Mouse (Mus musculus) retina, postnatal 1 day (tissue): Measurements from ENCODE around the gene Tet3.
A peak's percentile ranks its signal among the peaks of the same experiment; 100 is the strongest.

ENCODE experiments used
- DNase-seq: peaks from one replicate; pipeline ENCODE4 v3.0.0-alpha.2; 2012

Gene Tet3

DNA sequence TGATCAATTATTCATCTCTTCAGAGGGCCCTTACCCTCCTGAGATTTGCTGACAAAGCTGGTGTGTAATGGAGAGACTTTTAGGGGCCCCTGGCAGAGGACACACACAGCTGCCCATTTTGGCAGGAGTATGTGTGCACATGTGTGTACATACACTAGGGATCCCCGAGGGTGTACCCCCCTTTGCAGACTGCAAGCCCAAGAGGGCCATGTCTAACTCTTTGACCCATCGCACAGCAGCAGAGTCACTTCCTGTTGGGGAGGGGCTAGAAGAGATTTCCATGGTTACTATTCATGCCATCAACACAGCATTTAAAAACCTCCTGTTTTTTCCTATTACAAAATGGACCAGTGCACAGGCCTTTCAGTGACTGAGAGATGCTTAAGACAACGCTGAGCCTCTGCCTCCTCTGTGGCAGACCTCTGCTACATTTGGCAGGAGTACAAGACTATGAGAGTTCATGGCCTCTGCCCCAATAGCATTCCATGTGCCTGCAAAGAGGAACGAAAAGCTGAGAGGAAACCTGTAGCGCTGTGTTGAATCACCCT lies 46.0 kb downstream of the Tet3 start:
- peak; percentile 30 for DNase-seq

DNA sequence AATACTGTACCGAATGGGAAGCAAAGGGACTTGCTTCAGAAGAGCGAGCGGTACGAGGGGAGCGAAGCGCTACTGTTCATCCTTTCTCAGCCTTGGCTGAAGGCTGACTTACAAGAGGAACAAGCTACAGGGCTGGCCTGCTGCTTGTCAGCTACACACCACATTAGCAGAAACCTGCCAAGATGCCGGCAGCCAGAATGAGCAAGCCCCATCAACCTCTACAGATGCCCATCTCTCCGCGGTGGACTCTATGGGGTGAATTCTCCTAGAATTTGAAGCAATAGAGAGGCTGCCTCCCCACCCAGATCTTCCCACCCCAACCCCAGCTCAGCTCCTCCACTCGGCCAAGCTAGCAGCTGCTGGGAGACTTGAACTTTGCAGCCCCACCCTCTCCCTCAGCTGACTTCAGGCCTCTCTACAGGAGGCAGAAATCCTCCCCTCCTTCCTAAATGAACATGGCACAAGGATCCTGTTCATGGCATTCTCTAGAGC lies 46.5 kb downstream of the Tet3 start:
- no peak for DNase-seq

DNA sequence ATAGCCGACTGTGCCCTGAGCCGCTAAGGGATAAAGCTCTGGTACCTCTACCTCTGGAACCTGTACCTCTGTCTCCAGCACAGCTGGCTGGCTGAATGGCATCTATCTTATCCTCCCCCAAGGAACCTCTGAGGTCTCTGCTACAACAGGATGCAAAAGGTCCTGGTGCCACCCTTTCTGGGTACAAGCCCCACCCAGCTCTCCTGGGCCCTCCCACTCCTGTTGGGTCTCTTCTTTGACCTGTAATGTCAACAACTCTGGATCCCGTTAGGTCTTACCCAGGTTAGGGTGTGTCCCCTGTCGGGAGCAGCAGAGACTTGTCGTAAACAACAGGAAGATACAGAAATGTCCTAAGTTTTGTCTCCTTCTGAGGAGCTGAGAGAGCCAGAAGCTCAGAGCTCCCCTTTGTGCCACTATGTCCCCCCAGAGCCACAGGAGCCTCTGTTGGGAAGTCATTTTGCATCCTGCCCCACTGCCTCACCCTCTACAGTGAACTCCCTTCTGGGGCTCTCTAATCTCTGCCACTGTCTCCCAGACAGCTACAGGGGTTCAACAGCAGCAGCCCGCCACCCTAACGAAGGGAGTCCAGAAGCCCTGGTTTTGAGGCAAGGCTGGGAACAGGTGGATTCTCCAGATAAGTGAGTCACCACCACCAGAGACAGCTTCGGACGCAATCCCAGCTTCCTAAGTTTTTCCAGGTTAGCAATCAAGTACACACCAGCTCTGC lies 47.1 kb downstream of the Tet3 start:
- no peak for DNase-seq

DNA sequence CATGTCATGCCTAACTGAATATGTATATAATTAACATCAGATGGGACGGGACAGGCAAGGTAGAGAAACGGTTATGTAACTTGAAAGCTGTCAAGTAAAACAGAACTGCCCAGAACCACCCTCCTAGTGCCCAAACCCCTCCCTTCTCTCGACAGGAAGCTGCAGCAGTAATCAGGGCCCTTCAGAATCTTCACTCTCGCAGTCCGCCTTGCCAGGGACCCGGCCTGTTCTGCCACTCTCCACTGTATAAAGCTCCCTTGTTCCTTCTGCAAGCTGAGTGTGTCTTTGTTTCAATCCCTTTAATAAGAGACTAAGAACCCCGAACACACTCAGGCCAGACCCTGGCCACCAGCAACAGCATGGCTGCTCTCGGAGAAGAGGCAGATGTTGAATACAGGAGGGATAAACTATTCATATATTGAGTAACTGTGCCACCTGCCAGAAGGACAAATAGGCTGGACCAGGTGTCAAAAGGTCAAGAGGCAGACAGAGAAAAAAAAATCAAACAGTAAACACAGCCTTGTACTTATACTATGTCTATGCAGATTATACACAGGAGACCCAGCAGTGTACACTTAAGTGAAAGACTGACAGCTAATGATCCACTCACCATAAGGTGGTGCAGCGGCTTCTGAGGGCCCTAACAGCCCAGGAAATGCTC lies 48.7 kb downstream of the Tet3 start:
- DNase-seq: no peak

DNA sequence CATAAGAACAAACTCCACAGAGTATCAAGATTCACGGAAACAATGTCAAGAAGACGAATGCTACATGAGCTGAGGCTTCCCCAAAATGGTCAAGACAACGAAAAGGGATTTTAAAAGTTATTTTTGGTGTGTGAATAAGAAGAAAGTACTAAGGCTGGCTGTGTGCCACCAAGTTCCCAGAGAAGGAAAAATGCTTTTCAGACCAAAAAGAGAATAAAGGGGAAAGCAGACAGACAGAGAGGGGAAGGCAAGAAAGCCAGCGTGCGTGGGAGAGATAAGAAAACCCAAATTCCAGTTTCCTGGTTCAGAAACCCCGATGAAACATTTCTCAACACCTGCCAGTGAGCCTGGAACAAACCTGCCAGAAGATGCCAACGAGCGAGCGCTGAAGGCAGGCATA lies 50.4 kb downstream of the Tet3 start:
- no peak for DNase-seq

DNA sequence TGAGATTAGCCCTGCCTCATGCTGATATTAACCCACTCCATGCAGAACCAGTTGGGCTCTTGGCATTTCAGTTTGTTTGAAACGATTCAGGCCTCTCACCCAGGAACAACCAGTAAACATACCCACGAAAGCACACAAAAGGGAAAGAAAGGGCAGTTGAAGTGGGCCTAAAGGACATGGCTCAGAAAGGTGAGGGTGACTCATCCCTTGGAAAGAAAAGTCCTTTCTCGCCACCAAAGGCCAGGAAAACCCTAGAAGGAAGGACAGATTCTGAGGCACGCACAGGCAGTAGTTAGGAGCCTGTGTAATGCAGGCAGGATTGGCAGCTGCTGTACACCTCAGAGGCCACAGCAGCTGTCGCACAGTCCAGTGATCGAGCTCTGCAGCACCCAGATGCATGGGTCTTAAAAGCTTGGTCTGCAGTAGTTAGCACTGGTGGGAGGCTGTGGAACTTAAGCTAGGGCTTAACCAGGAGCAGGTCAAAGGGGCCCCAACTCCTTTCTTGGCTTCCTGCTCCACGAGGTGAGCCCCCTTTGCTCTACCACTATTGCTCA lies 53.3 kb downstream of the Tet3 start:
- DNase-seq: no peak

DNA sequence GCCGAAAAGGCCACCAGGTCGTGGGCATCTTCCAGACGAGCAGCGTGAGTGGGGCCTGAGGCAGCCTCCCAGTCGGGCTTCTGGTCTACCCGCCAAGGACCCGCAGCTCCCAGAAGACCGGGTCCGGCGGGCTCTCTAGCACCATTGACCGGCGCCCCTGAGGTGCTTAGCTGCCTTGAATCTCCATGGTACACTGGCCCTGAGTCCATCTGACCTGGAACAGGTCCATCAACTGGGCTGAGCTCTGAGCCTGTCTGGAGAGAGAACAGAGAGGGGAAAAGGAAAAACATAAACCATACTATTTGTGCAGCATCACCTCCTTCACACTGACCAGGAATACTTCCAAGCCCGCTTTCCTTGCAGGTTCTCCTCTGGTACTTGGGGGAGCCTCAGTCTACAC lies 54.3 kb downstream of the Tet3 start:
- no peak for DNase-seq

DNA sequence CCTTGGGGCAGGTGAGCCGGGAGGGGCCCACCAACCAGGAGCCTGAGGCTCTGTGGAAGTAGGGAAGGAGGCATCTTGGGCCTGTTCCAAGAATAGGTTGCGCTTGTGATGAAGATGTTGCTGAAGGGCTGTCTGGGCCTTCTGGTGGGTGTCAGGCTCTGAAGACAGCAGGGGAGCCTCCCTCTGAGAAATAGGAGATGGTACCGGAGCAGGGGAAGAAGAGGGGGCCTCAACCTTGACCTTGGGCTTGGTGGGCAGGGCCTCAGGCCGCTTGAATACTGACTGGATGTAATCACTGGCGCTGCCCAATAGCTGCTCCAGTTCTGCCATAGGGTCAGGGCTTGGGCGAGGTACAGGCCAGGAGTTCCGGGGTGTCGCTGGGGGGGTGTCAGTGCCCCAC lies 55.4 kb downstream of the Tet3 start:
- DNase-seq: no peak

DNA sequence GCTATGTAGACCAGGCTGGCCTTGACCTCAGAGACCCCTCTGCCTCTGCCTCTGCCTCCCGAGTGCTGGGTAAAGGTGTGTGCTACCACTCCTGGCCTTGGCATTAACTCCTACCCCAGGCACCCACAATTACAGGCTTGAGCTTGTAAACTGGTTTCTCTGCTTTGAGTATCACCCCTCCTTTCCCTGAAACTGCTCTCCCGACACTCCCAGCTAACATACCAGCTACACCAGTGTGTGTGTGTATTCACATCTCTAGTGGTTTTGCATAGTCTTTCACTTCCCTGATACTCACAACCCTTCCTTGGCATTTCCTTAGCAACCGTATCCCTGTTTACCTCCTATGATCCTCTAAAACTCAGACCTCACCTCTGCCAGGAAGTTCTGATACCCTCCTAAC lies 59.1 kb downstream of the Tet3 start:
- DNase-seq: no peak

DNA sequence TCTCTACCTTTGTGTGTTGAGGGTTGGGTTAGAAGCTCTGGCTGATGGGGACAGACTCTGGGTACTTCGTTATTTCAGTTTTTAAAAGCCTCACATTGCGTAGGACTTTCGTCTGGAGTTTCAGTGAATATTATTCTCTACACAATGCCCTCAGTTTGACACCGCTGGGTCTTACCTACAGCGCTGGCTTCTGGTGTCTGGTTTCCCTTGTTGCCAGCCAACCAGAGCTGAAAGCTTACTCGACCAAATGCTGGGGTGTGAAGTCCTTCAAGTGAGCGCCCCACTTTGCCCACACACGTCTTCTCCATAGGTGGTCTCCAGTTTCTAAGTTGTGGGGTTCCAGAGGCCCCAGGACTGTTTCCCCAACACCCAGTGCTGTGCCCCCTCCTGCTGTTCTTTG lies 61.2 kb downstream of the Tet3 start:
- no peak for DNase-seq

DNA sequence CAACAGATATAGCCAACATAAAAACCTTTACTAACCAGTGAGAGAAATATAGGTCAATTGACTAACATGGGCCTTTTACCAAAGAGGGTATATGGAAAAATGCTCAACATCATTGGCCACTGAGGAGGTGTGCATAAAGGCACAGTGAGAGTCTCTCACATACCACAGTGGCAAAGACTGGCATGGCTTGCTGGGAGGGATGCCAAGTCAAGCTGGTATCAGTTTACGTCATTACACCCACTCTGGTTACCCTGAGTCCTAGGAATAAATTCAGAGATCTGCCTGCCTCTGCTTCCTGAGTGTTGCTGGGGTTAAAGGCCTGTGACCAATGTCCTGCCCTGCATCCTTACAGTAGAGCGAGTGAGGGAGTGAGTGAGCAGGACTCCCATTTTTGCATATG lies 62.2 kb downstream of the Tet3 start:
- no peak for DNase-seq

DNA sequence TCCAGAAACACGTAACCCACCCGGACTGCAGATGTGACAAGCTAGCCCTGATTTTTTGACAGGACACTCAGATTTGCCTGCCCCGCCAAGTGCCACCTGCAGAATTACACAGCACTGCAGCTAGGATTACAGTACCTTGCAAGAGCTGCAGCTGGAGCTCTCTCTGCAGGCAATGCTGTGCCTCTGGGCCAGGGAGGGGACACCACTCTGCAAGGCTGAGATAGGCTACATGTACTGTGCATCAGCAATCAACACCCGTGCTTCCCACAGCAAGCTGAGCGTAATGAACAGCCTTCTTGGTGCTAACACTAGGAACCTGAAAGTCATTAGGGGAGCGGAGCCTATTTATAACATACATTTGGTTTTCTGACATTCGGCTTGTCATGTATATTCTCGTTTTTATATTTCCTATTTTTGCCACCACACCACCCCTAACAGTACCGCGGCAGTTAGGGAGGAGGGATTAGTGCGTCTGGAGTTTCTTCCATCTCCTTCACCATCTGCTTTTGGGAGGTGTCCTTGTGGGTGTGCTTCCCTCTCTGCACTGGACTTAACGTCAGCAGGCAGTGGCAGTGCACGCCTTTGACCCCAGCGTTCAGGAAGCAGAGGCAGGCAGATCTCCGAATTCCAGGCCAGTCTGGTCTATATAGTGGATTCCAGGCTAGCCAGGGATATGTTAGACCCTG lies 63.2 kb downstream of the Tet3 start:
- no peak for DNase-seq

DNA sequence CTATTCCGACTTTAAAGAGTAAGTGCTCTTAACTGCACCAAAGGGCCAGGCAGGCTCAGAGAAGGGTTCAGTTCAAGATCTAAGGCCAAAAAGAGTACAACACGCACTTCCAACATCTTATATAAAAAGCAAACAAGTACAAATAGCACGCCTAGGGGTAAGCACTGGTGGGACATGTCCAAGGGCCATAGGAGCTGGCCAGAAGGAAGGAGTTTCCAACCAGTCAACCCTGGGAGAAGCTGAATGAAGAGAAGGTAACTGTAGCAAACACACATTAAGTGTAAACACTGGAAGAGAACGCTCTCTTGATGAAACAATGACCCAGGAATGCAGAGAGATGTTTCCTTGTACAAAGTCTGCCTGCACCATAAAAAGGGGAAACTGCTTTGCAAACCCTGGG lies 64.8 kb downstream of the Tet3 start:
- no peak for DNase-seq

DNA sequence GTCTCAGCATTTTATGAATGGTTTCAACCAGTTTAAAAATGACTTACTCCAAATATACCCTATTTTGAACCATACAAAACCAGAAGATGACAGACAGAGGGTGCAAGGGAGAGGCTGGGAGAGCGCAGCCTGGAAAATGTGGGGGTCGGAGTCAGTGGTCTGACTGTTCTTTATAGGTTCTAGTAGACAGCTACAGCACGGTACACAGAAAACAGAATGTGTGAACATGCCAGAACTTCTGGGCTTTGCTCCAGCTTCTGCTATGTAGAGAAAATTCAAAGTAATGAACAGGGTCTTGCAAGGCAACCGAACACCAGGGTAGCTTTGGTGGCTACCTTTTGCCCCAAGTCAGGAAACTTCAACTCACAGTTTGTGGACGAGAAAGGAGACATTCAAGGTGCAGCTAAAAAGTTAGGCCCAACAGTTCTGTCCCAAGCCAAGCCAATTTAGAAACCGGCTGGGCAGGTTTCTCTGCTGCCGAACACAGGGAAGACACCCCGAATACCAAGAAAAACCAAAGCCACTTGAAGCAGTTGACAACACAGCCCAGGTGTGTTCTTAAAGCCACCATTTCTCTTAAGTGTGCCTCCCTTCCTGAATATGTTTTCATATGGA lies 66.6 kb downstream of the Tet3 start:
- DNase-seq: no peak

DNA sequence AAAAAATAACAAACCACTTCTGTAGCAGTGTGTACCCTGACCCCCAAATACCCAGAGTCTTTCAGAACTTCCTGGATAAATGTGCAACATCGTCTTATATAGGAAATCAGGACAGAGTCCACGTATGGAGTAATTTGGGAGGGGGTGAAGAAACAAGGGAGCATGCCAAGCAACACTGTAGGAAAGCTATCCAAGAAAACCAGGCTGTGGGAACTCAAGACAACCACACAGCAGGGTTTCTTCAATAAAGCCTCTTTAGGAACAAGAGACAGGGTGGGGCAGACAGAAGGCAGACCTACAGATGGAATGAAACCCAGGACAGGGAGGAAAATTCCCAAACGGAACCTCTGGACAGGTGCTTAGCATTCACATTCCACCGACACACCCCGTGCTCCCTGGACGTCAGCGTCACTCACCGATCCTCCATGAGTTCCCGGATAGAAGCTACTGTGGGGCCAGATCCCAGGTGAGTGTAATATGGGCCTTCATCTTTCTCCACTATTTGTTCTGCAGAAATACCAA lies 73.3 kb downstream of the Tet3 start:
- DNase-seq: no peak

DNA sequence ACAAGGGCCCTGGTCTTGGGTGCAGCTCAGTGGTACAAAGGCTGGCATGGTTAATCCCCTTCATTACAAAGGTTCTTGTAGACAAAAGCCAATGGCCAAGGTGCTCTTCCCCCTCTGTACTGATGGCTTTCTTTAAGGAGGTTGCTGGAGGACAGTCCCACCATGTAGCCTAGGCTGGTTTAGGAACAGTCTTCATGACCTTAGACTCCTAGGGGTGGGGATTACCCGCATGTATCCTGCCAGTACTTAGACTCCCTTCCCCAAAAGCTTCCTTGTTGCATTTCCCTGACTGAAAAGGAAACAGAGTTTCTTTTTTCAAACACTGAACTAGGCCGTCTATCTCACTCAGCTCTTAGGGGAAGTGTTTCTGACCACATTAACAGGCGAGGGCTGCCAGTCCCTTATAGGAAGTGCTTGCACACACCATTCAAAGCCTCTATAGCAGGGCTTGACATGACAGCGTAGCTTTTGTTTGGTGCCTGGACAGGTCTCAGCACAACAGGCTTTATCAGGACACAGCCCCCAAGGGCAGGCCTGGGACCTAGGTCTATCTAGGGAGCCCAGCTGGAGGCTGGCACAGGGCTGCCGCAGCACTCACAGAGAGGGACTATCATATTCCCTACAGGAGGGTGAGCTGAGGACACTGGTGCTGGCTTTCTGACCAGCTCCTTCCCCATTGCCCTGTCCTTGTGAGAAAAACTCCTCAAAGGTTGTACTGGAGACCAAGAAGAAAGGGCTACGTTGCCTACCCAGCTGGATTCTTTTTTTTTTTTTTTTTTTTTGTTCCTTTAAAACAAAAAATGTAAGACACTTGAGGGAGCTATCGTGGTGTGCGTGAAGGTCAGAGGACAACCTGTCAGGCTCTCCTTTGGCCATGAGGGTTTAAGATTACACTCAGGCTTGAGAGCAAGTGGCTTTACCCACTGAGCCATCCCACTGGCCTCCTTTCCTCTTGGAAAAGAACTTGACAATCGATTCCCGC lies 77.1 kb downstream of the Tet3 start:
- no peak for DNase-seq

DNA sequence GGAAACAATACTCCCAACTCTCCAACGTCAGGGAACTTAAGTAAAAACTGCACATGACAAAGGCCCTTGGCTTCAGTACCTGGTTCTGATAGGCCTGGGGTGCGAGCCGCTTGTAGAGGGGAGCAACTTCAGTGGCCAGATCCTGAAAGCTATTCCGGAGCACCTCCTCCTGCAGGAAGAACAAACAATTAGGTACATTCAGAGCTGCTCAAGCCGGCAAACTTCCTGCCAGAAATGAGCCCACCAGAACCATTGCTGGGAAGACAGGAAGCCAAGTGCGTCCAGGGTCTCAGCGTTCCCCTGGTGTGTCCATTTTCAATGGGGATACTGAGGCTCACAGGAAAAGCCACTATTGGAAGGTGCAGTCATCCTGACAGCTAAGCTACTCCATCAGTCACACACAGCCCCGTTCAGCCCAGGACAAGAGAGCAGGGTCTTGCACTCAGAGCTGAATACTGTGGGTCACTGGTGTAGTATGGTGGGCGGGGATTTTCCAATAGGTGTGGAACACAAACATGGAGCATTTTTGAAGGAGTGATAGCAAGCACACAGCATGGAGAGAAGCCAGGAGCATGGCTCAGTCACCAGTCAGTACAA lies 85.1 kb downstream of the Tet3 start:
- DNase-seq: no peak

DNA sequence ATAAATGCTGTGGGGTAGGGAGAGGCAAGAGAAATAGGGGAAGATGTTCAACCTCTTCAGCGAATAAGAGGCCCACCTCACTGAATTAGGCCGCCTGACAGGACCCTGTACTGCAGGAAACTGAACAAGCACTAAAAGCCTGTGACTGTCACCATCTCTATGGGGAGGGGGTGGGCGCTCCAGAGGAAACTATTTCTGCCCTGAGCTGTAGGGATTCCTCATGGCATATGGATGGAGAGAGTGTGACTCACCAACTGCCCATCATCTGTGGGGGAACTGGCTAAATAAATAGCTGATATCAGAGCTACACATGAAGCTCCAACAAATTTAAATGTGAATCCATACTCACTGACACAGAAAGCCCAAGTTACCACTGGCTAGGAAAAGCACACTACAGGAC lies 87.5 kb downstream of the Tet3 start:
- no peak for DNase-seq

DNA sequence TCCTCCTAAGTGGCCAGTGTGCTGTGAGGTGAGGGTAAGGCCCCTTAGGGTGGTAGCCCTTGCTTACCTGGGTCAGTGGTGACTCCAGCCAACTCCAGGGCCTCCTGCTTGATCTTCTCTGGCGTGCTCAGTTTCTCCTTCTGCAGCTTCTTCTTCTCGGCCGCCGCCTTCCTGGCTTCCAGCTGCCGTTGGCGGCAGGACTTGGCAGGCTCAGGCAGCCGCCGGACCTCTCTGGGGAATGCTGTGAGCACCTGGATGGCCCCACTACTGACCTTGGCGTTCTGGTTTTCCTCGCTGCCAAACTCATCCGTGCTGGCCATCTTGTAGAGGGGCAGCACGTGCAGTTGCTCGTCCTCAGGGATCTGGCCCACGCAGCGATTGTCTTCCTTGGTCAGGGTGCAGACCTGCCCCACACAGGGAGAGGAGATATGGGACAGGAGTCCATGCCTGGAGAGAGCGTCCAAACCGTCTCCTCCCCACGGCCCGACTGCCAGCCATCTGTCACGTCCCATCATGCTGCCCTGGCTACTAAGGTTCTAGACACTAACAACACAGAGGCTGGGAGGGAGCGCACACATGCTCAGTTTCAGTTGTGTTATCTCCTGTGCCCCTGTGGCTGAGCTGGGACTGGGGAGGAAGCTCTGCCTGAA lies 88.4 kb downstream of the Tet3 start:
- no peak for DNase-seq

DNA sequence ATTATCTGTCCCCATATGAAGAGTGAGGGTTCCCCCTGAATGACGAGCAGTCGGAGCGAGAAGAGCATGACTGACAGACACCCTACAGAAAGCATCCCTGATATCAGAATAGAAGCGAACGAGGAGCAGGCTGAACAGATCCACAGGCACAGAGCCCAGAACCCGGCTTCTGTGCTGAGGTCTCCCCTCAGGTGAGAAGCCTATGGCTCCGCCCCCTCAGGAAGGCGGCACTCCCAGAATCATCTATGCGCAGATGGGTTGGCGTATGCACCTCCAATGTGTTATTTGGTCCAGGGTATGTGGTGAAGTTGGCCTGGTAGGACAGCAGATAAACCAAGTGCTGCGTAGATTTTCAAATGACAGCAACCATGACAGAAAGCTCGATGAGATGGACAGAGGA lies 95.8 kb downstream of the Tet3 start:
- no peak for DNase-seq
